Mouse (Mus musculus) gastrocnemius, postnatal 10 days (tissue): Measurements from ENCODE around the gene Bcl11b. TPM values are rescaled to one million over a fixed set of nuclear protein-coding genes. Genes with fewer than 3 reads are reported as not detected.

Source experiments
- DNase-seq: peaks from one replicate; pipeline ENCODE4 v3.0.0; 2021; ENCODE audit warnings: mixed read lengths
- long read RNA-seq, 2 experiments: library from polyadenylated mRNA; stranded (forward); transcript quantifications; one replicate each; pipeline ENCODE4 v2.0.0; 2021
- total RNA-seq, 2 experiments: library from RNA; stranded (reverse); gene quantifications; 2 replicates each; pipeline ENCODE4 v1.2.3; 2021

The Bcl11b gene
- total RNA-seq: under 1 TPM; 0.21 to 0.27 TPM
- long read RNA-seq, experiment 1: 0 reads
- long read RNA-seq, experiment 2: 0 reads

GRCm38 (mm10) chr12:108003483-108003882 lies at the start of gene Bcl11b:
Gene Bcl11b (minus strand): TSS chr12:108003602.
- no peak for DNase-seq

GRCm38 (mm10) chr12:108050996-108051395 lies 47.6 kb upstream of the Bcl11b start:
- DNase-seq: no peak

- peak; percentile 41 for DNase-seq
These were observed 46.2 kb upstream of the Bcl11b start for GRCm38 (mm10) chr12:108049625-108050024.

- DNase-seq: no peak
These were observed 38.8 kb upstream of the Bcl11b start for GRCm38 (mm10) chr12:108042239-108042571.

- DNase-seq: peak; percentile 90
These were observed 38.3 kb upstream of the Bcl11b start for GRCm38 (mm10) chr12:108041571-108042238.

GRCm38 (mm10) chr12:108037446-108037845 lies 34.0 kb upstream of the Bcl11b start:
- no peak for DNase-seq

- DNase-seq: no peak
These were observed 32.1 kb upstream of the Bcl11b start for GRCm38 (mm10) chr12:108035412-108036078.

GRCm38 (mm10) chr12:108022835-108023615 lies 19.6 kb upstream of the Bcl11b start:
- no peak for DNase-seq

GRCm38 (mm10) chr12:108012003-108012402 lies 8.6 kb upstream of the Bcl11b start:
- DNase-seq: no peak

GRCm38 (mm10) chr12:108010346-108010745 lies 6.9 kb upstream of the Bcl11b start:
- DNase-seq: no peak

GRCm38 (mm10) chr12:108009156-108009555 lies 5.8 kb upstream of the Bcl11b start:
- no peak for DNase-seq

GRCm38 (mm10) chr12:108005816-108006626 lies 2.6 kb upstream of the Bcl11b start:
- peak; percentile 54 for DNase-seq

GRCm38 (mm10) chr12:108005488-108005800 lies 2.0 kb upstream of the Bcl11b start:
- no peak for DNase-seq

- DNase-seq: no peak
These were observed 1.5 kb upstream of the Bcl11b start for GRCm38 (mm10) chr12:108004701-108005487.

GRCm38 (mm10) chr12:108003928-108004327 lies 526 bp upstream of the Bcl11b start:
- peak; percentile 33 for DNase-seq

- DNase-seq: no peak
These were observed 789 bp downstream of the Bcl11b start for GRCm38 (mm10) chr12:108002436-108003189.

GRCm38 (mm10) chr12:108001652-108002340 lies 1.6 kb downstream of the Bcl11b start:
- no peak for DNase-seq

GRCm38 (mm10) chr12:108000715-108001080 lies 2.7 kb downstream of the Bcl11b start:
- no peak for DNase-seq

GRCm38 (mm10) chr12:107999751-108000714 lies 3.4 kb downstream of the Bcl11b start:
- DNase-seq: no peak
